Mouse (Mus musculus) kidney, adult 8-10 months (tissue): Measurements from ENCODE around the gene Trim60.

Experiments used
- DNase-seq, 2 experiments: peaks; one replicate each; pipeline ENCODE4 v3.0.0; 2022

Gene Trim60

GRCm38 (mm10) chr8:65018423-65018822, at the start of gene Trim60, which contains the start of gene Trim61:
Gene Trim60, minus strand, starts transcription at chr8:65018584.
Gene Trim61, minus strand, starts transcription at chr8:65018523.
- no peak for DNase-seq

GRCm38 (mm10) chr8:65067694-65068472, 49.5 kb upstream of the Trim60 start:
- DNase-seq = no peak

- no peak for DNase-seq
Observed at GRCm38 (mm10) chr8:65067031-65067430, 48.6 kb upstream of the Trim60 start.

- DNase-seq = no peak
Observed at GRCm38 (mm10) chr8:65065622-65066021, 47.2 kb upstream of the Trim60 start.

- DNase-seq = no peak
Observed at GRCm38 (mm10) chr8:65064071-65064470, 45.7 kb upstream of the Trim60 start.

GRCm38 (mm10) chr8:65062195-65062594, 43.8 kb upstream of the Trim60 start:
- DNase-seq = no peak

GRCm38 (mm10) chr8:65056722-65057121, 38.3 kb upstream of the Trim60 start:
- DNase-seq = no peak

- no peak for DNase-seq
Observed at GRCm38 (mm10) chr8:65053968-65054367, 35.6 kb upstream of the Trim60 start.

- DNase-seq = no peak
Observed at GRCm38 (mm10) chr8:65053554-65053953, 35.2 kb upstream of the Trim60 start.

- DNase-seq = no peak
Observed at GRCm38 (mm10) chr8:65047801-65048200, 29.4 kb upstream of the Trim60 start.

- DNase-seq = no peak
Observed at GRCm38 (mm10) chr8:65047193-65047592, 28.8 kb upstream of the Trim60 start.

GRCm38 (mm10) chr8:65046565-65046964, 28.2 kb upstream of the Trim60 start:
- DNase-seq = no peak

GRCm38 (mm10) chr8:65037117-65037533, 18.7 kb upstream of the Trim60 start, which contains the start of gene Apela:
Gene Apela, minus strand, starts transcription at chr8:65037336.
- DNase-seq = peak; percentile 61 to 77

- no peak for DNase-seq
Observed at GRCm38 (mm10) chr8:65034136-65034535, 15.8 kb upstream of the Trim60 start.

GRCm38 (mm10) chr8:65033056-65033455, 14.7 kb upstream of the Trim60 start:
- no peak for DNase-seq

GRCm38 (mm10) chr8:65032107-65032506, 13.7 kb upstream of the Trim60 start:
- no peak for DNase-seq

GRCm38 (mm10) chr8:65030735-65031485, 12.5 kb upstream of the Trim60 start:
- no peak for DNase-seq

- DNase-seq = peak in 1 of 2 experiments; percentile 64
Observed at GRCm38 (mm10) chr8:65029776-65030175, 11.4 kb upstream of the Trim60 start.

GRCm38 (mm10) chr8:65028959-65029686, 10.7 kb upstream of the Trim60 start:
- peak in 1 of 2 experiments; percentile 23 for DNase-seq

GRCm38 (mm10) chr8:65022485-65022884, 4.1 kb upstream of the Trim60 start:
- peak; percentile 47 to 83 for DNase-seq

- peak; percentile 30 to 40 for DNase-seq
Observed at GRCm38 (mm10) chr8:65007616-65008015, 10.8 kb downstream of the Trim60 start.

GRCm38 (mm10) chr8:64998806-64999365, 19.5 kb downstream of the Trim60 start:
- no peak for DNase-seq

- DNase-seq = no peak
Observed at GRCm38 (mm10) chr8:64987731-64988130, 30.7 kb downstream of the Trim60 start, which contains the start of gene Trim75. Gene Trim75, minus strand, starts transcription at chr8:64987831.
